Mouse (Mus musculus) erythroblast, embryonic 14.5 days (primary cell): ENCODE data around the gene Znrf1.

Source experiments
- GATA1 ChIP-seq: IDR thresholded peaks from 2 replicates; pipeline ENCODE4 v1.6.1; 2012; ENCODE audit warnings: low read length, inconsistent platforms, mixed read lengths
- TAL1 ChIP-seq: IDR thresholded peaks from 3 replicates; pipeline ENCODE4 v1.6.1; 2012; ENCODE audit warnings: low read length, inconsistent platforms, mixed read lengths

DNA sequence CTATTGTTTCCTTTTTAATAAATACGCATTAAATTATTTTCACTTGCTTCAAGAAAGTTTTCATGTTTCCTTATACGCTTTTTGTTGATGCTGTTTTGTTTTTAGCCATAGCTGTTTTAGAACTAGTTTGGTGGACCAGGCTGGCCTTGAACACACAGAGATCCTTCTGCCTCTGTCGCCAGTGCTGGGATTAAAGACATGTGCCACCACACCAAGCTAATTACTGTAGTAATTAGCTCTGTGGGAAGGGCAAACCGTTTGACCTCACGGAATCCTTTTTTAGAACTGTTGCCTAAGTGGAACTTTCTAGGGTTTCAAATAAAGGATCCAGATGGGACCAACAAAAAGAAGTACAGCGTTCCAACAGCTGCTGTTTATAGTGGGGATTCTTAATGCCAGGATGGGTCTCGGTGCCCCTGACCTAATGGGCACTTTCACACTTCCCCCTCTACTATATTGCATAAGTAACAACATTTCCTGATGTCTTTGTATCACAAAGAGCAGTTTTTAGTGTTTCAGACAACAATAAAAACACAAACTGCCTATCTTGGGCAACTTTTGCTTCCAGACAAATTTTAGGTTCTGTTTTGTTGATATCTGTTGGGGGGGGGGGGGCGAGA is 15.7 kb downstream of the Znrf1 start:
- no peak for TF ChIP-seq GATA1
- TF ChIP-seq TAL1: no peak
